Mouse (Mus musculus) heart, embryonic 15.5 days (tissue): Measurements from ENCODE around the gene Aff3. TPM values are rescaled to one million over a fixed set of nuclear protein-coding genes. Genes with fewer than 3 reads are reported as not detected.
"Not testable (repeated sequence)": the region's sequence is repeated elsewhere in the genome, so short reads cannot be mapped to it uniquely, and the experiment has no call there.

Experiments used
- ATAC-seq: fragments of 200-750 bp; cut with Nextera tagmentation; replicated peaks from 2 replicates; pipeline ENCODE4 v1.8.0; 2017; ENCODE audit warnings: low read depth, moderate TSS enrichment; ENCODE audit not compliant: insufficient number of reproducible peaks, insufficient read depth, low FRiP score
- H3K27ac ChIP-seq: fragments of 300-500 bp; sonication (generic); 2 replicates; pipeline ENCODE4 v1.5.1; 2015; ENCODE audit warnings: mild to moderate bottlenecking, inconsistent platforms
- H3K27me3 ChIP-seq: fragments of 300-500 bp; sonication (generic); 2 replicates; pipeline ENCODE4 v1.6.1; 2015; ENCODE audit warnings: inconsistent platforms
- H3K36me3 ChIP-seq: fragments of 300-500 bp; sonication (generic); 2 replicates; pipeline ENCODE4 v1.6.1; 2015; ENCODE audit warnings: mild to moderate bottlenecking, inconsistent platforms
- H3K4me1 ChIP-seq: fragments of 300-500 bp; sonication (generic); replicated peaks from 2 replicates; pipeline ENCODE4 v1.6.1; 2015; ENCODE audit warnings: inconsistent platforms
- H3K4me2 ChIP-seq: fragments of 300-500 bp; sonication (generic); 2 replicates; pipeline ENCODE4 v1.6.1; 2015; ENCODE audit warnings: inconsistent platforms, mild to moderate bottlenecking, moderate library complexity
- H3K4me3 ChIP-seq: fragments of 300-500 bp; sonication (generic); 2 replicates; pipeline ENCODE4 v1.5.1; 2015; ENCODE audit warnings: mild to moderate bottlenecking, inconsistent platforms
- H3K9ac ChIP-seq: fragments of 300-500 bp; sonication (generic); 2 replicates; pipeline ENCODE4 v1.6.1; 2015; ENCODE audit warnings: mild to moderate bottlenecking, inconsistent platforms
- H3K9me3 ChIP-seq: fragments of 300-500 bp; sonication (generic); replicated peaks from 2 replicates; pipeline ENCODE4 v1.6.1; 2016; ENCODE audit warnings: inconsistent platforms
- WGBS: fragments of 180-500 bp; shearing (Covaris S2); methylation state at CpG from one replicate; pipeline ENCODE4 v1.1.7; 2015; ENCODE audit warnings: mixed read lengths; 5-methylcytosine and 5-hydroxymethylcytosine counted together
- polyA plus RNA-seq: library from polyadenylated mRNA; unstranded; fragments of >200 nt; fragmentation: Nextera tagmentation; extraction: Ambion mirVana; gene quantifications from 2 replicates; pipeline ENCODE4 v1.2.1, GENCODE M21; 2015

Aff3 gene
- polyA plus RNA-seq, 1 experiment from 2014 or later, result 2.2 TPM

GRCm38 (mm10) chr1:38446152-38446820 lies 218.5 kb downstream of the Aff3 start:
- ATAC-seq, result no peak
- Histone ChIP-seq H3K27ac (no peak overlapping the region), H3K27me3 (no peaks in the 10 kb centered on the region), H3K4me1 (peaks cover 55% of the 10 kb centered on the region), H3K4me2 (no peak overlapping the region), H3K9me3 (no peaks in the 10 kb centered on the region), H3K4me3 (no peak overlapping the region), H3K9ac (no peak overlapping the region), H3K36me3 (no peaks in the 10 kb centered on the region)
- 71% methylated on average over 12 of the region's 12 CpGs for WGBS

GRCm38 (mm10) chr1:38442887-38443286 lies 221.9 kb downstream of the Aff3 start:
- peak; percentile 77 for ATAC-seq
- peak overlapping the region; percentile 83 for H3K27ac ChIP-seq
- no peak overlapping the region for H3K4me3 ChIP-seq
- H3K9ac ChIP-seq, result no peak overlapping the region
- H3K27me3 ChIP-seq, result no peaks in the 10 kb centered on the region
- no peaks in the 10 kb centered on the region for H3K9me3 ChIP-seq
- H3K4me2 ChIP-seq, result peak overlapping the region; percentile 27; the same call in 1 of the 2 replicates
- peaks cover 54% of the 10 kb centered on the region for H3K4me1 ChIP-seq
- no peaks in the 10 kb centered on the region for H3K36me3 ChIP-seq
- WGBS, result 29% methylated on average over 3 of the region's 3 CpGs

GRCm38 (mm10) chr1:38442479-38442878 lies 222.3 kb downstream of the Aff3 start:
- H3K9ac ChIP-seq, result no peak overlapping the region
- no peaks in the 10 kb centered on the region for H3K36me3 ChIP-seq
- no peak overlapping the region for H3K4me3 ChIP-seq
- H3K27ac ChIP-seq, result peak overlapping the region; percentile 83
- 37% methylated on average over 9 of the region's 9 CpGs for WGBS
- H3K9me3 ChIP-seq, result no peaks in the 10 kb centered on the region
- H3K4me2 ChIP-seq, result no peak overlapping the region; the same call in 1 of the 2 replicates
- H3K4me1 ChIP-seq, result peaks cover 54% of the 10 kb centered on the region
- no peak for ATAC-seq
- H3K27me3 ChIP-seq, result no peaks in the 10 kb centered on the region

- peaks cover 51% of the 10 kb centered on the region for H3K4me1 ChIP-seq
- 61% methylated on average over 2 of the region's 2 CpGs for WGBS
- ATAC-seq, result no peak
- H3K27me3 ChIP-seq, result no peaks in the 10 kb centered on the region
- no peaks in the 10 kb centered on the region for H3K36me3 ChIP-seq
- no peaks in the 10 kb centered on the region for H3K9me3 ChIP-seq
- peak overlapping the region; percentile 83; the same call in 1 of the 2 replicates for H3K27ac ChIP-seq
- no peak overlapping the region for H3K4me3 ChIP-seq
- no peak overlapping the region for H3K4me2 ChIP-seq
- H3K9ac ChIP-seq, result no peak overlapping the region
Observed at GRCm38 (mm10) chr1:38441800-38442199, 223.0 kb downstream of the Aff3 start.

GRCm38 (mm10) chr1:38440471-38440815 lies 224.3 kb downstream of the Aff3 start:
- H3K36me3 ChIP-seq, result no peaks in the 10 kb centered on the region
- H3K27ac ChIP-seq, result no peak overlapping the region
- no peak overlapping the region for H3K4me3 ChIP-seq
- H3K9me3 ChIP-seq, result no peaks in the 10 kb centered on the region
- no peak overlapping the region for H3K9ac ChIP-seq
- H3K4me1 ChIP-seq, result peaks cover 49% of the 10 kb centered on the region
- 78% methylated on average over 6 of the region's 6 CpGs for WGBS
- no peaks in the 10 kb centered on the region for H3K27me3 ChIP-seq
- no peak overlapping the region for H3K4me2 ChIP-seq
- no peak for ATAC-seq

- WGBS, result 77% methylated on average over 4 of the region's 4 CpGs
- no peaks in the 10 kb centered on the region for H3K36me3 ChIP-seq
- ATAC-seq, result no peak
- H3K4me2 ChIP-seq, result no peak overlapping the region
- H3K9me3 ChIP-seq, result no peaks in the 10 kb centered on the region
- H3K4me3 ChIP-seq, result no peak overlapping the region
- H3K4me1 ChIP-seq, result peaks cover 49% of the 10 kb centered on the region
- H3K9ac ChIP-seq, result no peak overlapping the region
- H3K27ac ChIP-seq, result no peak overlapping the region
- H3K27me3 ChIP-seq, result no peaks in the 10 kb centered on the region
Observed at GRCm38 (mm10) chr1:38439751-38440470, 224.8 kb downstream of the Aff3 start.

GRCm38 (mm10) chr1:38438447-38438846 lies 226.3 kb downstream of the Aff3 start:
- WGBS, result 22% methylated on average over 4 of the region's 4 CpGs
- Histone ChIP-seq H3K9me3 (no peaks in the 10 kb centered on the region), H3K9ac (no peak overlapping the region), H3K27ac (peak overlapping the region; percentile 18; the same call in 1 of the 2 replicates), H3K4me2 (0 out of 2 replicates have a peak overlapping the region, but pooled peaks have one; percentile 13), H3K4me3 (no peak overlapping the region), H3K4me1 (peaks cover 45% of the 10 kb centered on the region), H3K36me3 (no peaks in the 10 kb centered on the region), H3K27me3 (no peaks in the 10 kb centered on the region)
- no peak for ATAC-seq

GRCm38 (mm10) chr1:38437671-38438070 lies 227.1 kb downstream of the Aff3 start:
- no peaks in the 10 kb centered on the region for H3K27me3 ChIP-seq
- 45% methylated on average over 4 of the region's 4 CpGs for WGBS
- H3K9me3 ChIP-seq, result no peaks in the 10 kb centered on the region
- no peaks in the 10 kb centered on the region for H3K36me3 ChIP-seq
- H3K4me2 ChIP-seq, result no peak overlapping the region
- no peak overlapping the region for H3K4me3 ChIP-seq
- no peak for ATAC-seq
- H3K4me1 ChIP-seq, result peaks cover 40% of the 10 kb centered on the region
- H3K9ac ChIP-seq, result no peak overlapping the region
- H3K27ac ChIP-seq, result no peak overlapping the region

GRCm38 (mm10) chr1:38436471-38437340 lies 228.0 kb downstream of the Aff3 start:
- peaks cover 31% of the 10 kb centered on the region for H3K4me1 ChIP-seq

GRCm38 (mm10) chr1:38430311-38430710 lies 234.4 kb downstream of the Aff3 start:
- H3K4me2 ChIP-seq, H3K9ac ChIP-seq, H3K9me3 ChIP-seq, ATAC-seq, H3K36me3 ChIP-seq, H3K27ac ChIP-seq, H3K4me1 ChIP-seq, H3K27me3 ChIP-seq, H3K4me3 ChIP-seq: not testable (repeated sequence)
- WGBS, result 93% methylated on average over 12 of the region's 12 CpGs

More at GRCm38 (mm10) chr1:38436471-38437340, 228.0 kb downstream of the Aff3 start:
- no peak for ATAC-seq
- WGBS, result 53% methylated on average over 12 of the region's 12 CpGs
- Histone ChIP-seq H3K9me3 (no peaks in the 10 kb centered on the region), H3K36me3 (no peaks in the 10 kb centered on the region), H3K9ac (no peak overlapping the region), H3K27ac (no peak overlapping the region), H3K4me3 (no peak overlapping the region), H3K27me3 (no peaks in the 10 kb centered on the region), H3K4me2 (no peak overlapping the region)
